ENCODE assay signal across 15 mouse cellular contexts in the genomic region with DNA sequence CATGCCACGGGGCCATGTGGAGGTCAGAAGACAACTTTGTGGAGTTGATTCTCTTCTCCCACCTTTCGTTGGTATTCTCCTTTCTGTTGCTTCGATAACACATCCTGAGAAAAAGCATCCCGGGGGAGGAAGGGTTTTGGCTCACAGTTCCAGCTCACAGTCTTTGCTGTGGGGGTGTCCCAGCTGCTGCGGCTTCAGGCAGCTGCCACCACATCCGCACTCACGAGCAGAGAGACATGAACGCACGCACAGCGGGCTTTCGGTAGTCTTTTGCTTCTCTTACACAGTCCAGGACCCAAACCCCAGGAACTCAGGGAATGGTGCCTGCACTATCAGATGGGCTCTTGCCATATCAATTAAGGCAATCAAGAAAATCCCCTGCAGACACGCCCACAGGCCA. TPM values are rescaled to one million over a fixed set of nuclear protein-coding genes. Genes with fewer than 3 reads are reported as not detected.
DNase-seq lines count a peak whose midpoint lies in the region; ATAC-seq and TF ChIP-seq lines count a peak whose summit lies in the region.
"Had no signal": no experiment of that assay in that cellular context is flagged by ENCODE, and none has a peak within 500 bp of the region (broad histone marks: within the 10 kb centered on the region; RNA-seq: fewer than 3 reads in every experiment).

No protein-coding gene starts in this region.

- peaks cover 23% of the 10 kb centered on the region for H3K4me1 ChIP-seq in stomach, embryonic 14.5 days (ENCODE audit: control insufficient read depth, insufficient read depth, low read length)
- H3K4me1 ChIP-seq in stomach, postnatal 0 days (replicated peaks; ENCODE audit: control insufficient read depth, insufficient read depth): peaks cover 3% of the 10 kb centered on the region; the same call in 1 of the 2 replicates
- H3K4me1 ChIP-seq in limb, embryonic 10.5 days: peaks cover 69% of the 10 kb centered on the region
- peaks cover 57% of the 10 kb centered on the region for H3K4me1 ChIP-seq in forebrain, embryonic 10.5 days
- peaks cover 51% of the 10 kb centered on the region for H3K4me1 ChIP-seq in liver, embryonic 11.5 days (replicated peaks; ENCODE audit: control insufficient read depth, insufficient read depth, low read length)

- no peak for TF ChIP-seq CTCF in stomach, postnatal 0 days (IDR thresholded peaks at IDR 0.05; ENCODE audit: low read depth)

- no peaks in the 10 kb centered on the region for H3K36me3 ChIP-seq in stomach, embryonic 14.5 days (ENCODE audit: control insufficient read depth, insufficient read depth, low read length)
- no peaks in the 10 kb centered on the region for H3K36me3 ChIP-seq in stomach, postnatal 0 days (ENCODE audit: control insufficient read depth, insufficient read depth, low read length)
- peaks cover 9% of the 10 kb centered on the region; the same call in 1 of the 2 replicates for H3K36me3 ChIP-seq in limb, embryonic 10.5 days
- H3K36me3 ChIP-seq in forebrain, embryonic 10.5 days (replicated peaks): peaks cover 8% of the 10 kb centered on the region
- H3K36me3 ChIP-seq in liver, embryonic 11.5 days (ENCODE audit: control insufficient read depth, insufficient read depth, low read length): no peaks in the 10 kb centered on the region
- H3K36me3 ChIP-seq: forebrain, embryonic 12.5 days; heart, embryonic 15.5 days; hindbrain, embryonic 12.5 days had no signal

- no peaks in the 10 kb centered on the region for H3K9me3 ChIP-seq in stomach, embryonic 14.5 days (ENCODE audit: control insufficient read depth, low read depth, low read length)
- no peaks in the 10 kb centered on the region for H3K9me3 ChIP-seq in stomach, postnatal 0 days (ENCODE audit: control insufficient read depth, low read length)
- no peaks in the 10 kb centered on the region for H3K9me3 ChIP-seq in limb, embryonic 10.5 days (replicated peaks)
- peaks cover 6% of the 10 kb centered on the region for H3K9me3 ChIP-seq in forebrain, embryonic 10.5 days
- H3K9me3 ChIP-seq in liver, embryonic 11.5 days (ENCODE audit: control insufficient read depth, low read length): no peaks in the 10 kb centered on the region
- H3K9me3 ChIP-seq: embryonic facial prominence, embryonic 13.5 days; forebrain, embryonic 12.5 days; heart, embryonic 15.5 days; hindbrain, embryonic 12.5 days; kidney, embryonic 15.5 days had no signal

- H3K4me3 ChIP-seq in stomach, embryonic 14.5 days (ENCODE audit: low read depth, low read length): no peak overlapping the region
- no peak overlapping the region for H3K4me3 ChIP-seq in stomach, postnatal 0 days (ENCODE audit: low read depth, low read length)
- no peak overlapping the region for H3K4me3 ChIP-seq in limb, embryonic 10.5 days
- no peak overlapping the region for H3K4me3 ChIP-seq in forebrain, embryonic 10.5 days
- H3K4me3 ChIP-seq in liver, embryonic 11.5 days (ENCODE audit: low read depth, low read length): no peak overlapping the region
- H3K4me3 ChIP-seq: embryonic facial prominence, embryonic 13.5 days; forebrain, embryonic 12.5 days; heart, embryonic 15.5 days; hindbrain, embryonic 12.5 days; kidney, embryonic 15.5 days had no signal

- WGBS in stomach, embryonic 14.5 days: 37% methylated on average over 12 of the region's 12 CpGs
- 52% methylated on average over 12 of the region's 12 CpGs for WGBS in stomach, postnatal 0 days
- WGBS in limb, embryonic 10.5 days: 78% methylated on average over 12 of the region's 12 CpGs
- 87% methylated on average over 12 of the region's 12 CpGs for WGBS in forebrain, embryonic 10.5 days
- 80% methylated on average over 12 of the region's 12 CpGs for WGBS in liver, embryonic 11.5 days

- no peak for ATAC-seq in stomach, embryonic 14.5 days (ENCODE audit: insufficient number of reproducible peaks, insufficient read depth, low FRiP score, low read depth)
- no peak for ATAC-seq in stomach, postnatal 0 days (ENCODE audit: low FRiP score, low TSS enrichment)
- ATAC-seq in liver, embryonic 11.5 days (replicated peaks; ENCODE audit: low FRiP score): no peak

- no peak for TF ChIP-seq EP300 in stomach, postnatal 0 days (optimal IDR thresholded peaks at IDR 0.05)

- DNase-seq in heart, postnatal 4 days: peak; percentile 30
- no peak for DNase-seq in heart, adult 8-10 months (ENCODE audit: low spot score)
- DNase-seq in stomach, postnatal 0 days (ENCODE audit: low spot score): no peak
- DNase-seq in limb, embryonic 10.5 days (ENCODE audit: low spot score): no peak
- peak; percentile 53 for DNase-seq in thymus, postnatal 25 days
- DNase-seq in forebrain, embryonic 10.5 days (ENCODE audit: extremely low spot score, low spot score): no peak
- no peak for DNase-seq in liver, embryonic 11.5 days (ENCODE audit: low spot score)
- DNase-seq: cerebellum, postnatal 36 days; lung, postnatal 36 days had no signal

- peak overlapping the region; percentile 27; the same call in 1 of the 2 replicates for H3K27ac ChIP-seq in stomach, embryonic 14.5 days (ENCODE audit: low read length)
- no peak overlapping the region for H3K27ac ChIP-seq in stomach, postnatal 0 days (replicated peaks)
- H3K27ac ChIP-seq in limb, embryonic 10.5 days: peak overlapping the region; percentile 12; the same call in 1 of the 2 replicates
- no peak overlapping the region for H3K27ac ChIP-seq in forebrain, embryonic 10.5 days
- H3K27ac ChIP-seq in liver, embryonic 11.5 days (ENCODE audit: low read depth, low read length): no peak overlapping the region
- H3K27ac ChIP-seq: forebrain, embryonic 12.5 days; heart, embryonic 15.5 days; hindbrain, embryonic 12.5 days; kidney, embryonic 15.5 days had no signal

- H3K9ac ChIP-seq in stomach, embryonic 14.5 days (replicated peaks; ENCODE audit: low read depth, low read length): no peak overlapping the region
- H3K9ac ChIP-seq in stomach, postnatal 0 days (ENCODE audit: low read length): no peak overlapping the region
- H3K9ac ChIP-seq in liver, embryonic 11.5 days (ENCODE audit: low read depth, low read length): no peak overlapping the region
- H3K9ac ChIP-seq: embryonic facial prominence, embryonic 13.5 days; forebrain, embryonic 12.5 days; heart, embryonic 15.5 days; hindbrain, embryonic 12.5 days; kidney, embryonic 15.5 days had no signal

- no peaks in the 10 kb centered on the region for H3K27me3 ChIP-seq in stomach, embryonic 14.5 days (ENCODE audit: control insufficient read depth, insufficient read depth, low read length)
- no peaks in the 10 kb centered on the region for H3K27me3 ChIP-seq in stomach, postnatal 0 days (ENCODE audit: control insufficient read depth, insufficient read depth, low read length)
- peaks cover 3% of the 10 kb centered on the region; the same call in 1 of the 2 replicates for H3K27me3 ChIP-seq in limb, embryonic 10.5 days (ENCODE audit: low read depth, poor library complexity, severe bottlenecking)
- H3K27me3 ChIP-seq in forebrain, embryonic 10.5 days (ENCODE audit: poor library complexity, severe bottlenecking): peaks cover 25% of the 10 kb centered on the region
- no peaks in the 10 kb centered on the region for H3K27me3 ChIP-seq in liver, embryonic 11.5 days (replicated peaks; ENCODE audit: control insufficient read depth, insufficient read depth, low read length)
- H3K27me3 ChIP-seq: embryonic facial prominence, embryonic 13.5 days; heart, embryonic 15.5 days; kidney, embryonic 15.5 days had no signal

- no peak overlapping the region for H3K4me2 ChIP-seq in stomach, embryonic 14.5 days (replicated peaks; ENCODE audit: low read depth, low read length)
- no peak overlapping the region for H3K4me2 ChIP-seq in stomach, postnatal 0 days (replicated peaks; ENCODE audit: low read depth)
- H3K4me2 ChIP-seq in liver, embryonic 11.5 days: no peak overlapping the region
- H3K4me2 ChIP-seq: embryonic facial prominence, embryonic 13.5 days; forebrain, embryonic 12.5 days; heart, embryonic 15.5 days; hindbrain, embryonic 12.5 days; kidney, embryonic 15.5 days had no signal

RNA-seq across cellular contexts. Expression of a gene that starts 37.9 kb away (rescaled TPM):
- total RNA-seq in heart, postnatal 4 days (2021): 1 to 10 TPM; 8.2 to 9.1 TPM
- total RNA-seq in heart, adult 8-10 months (2022): 1 to 10 TPM; 5.7 to 8.1 (median 6.9) TPM
- polyA plus RNA-seq in stomach, embryonic 14.5 days (2014; fragmentation: Nextera tagmentation; extraction: Ambion mirVana): 8.4 and 11.5 TPM in 2 replicates
- polyA plus RNA-seq in stomach, postnatal 0 days (2015; fragmentation: Nextera tagmentation; extraction: Ambion mirVana): 8.8 and 9.6 TPM in 2 replicates
- 20.3 and 22.3 TPM in 2 replicates for polyA plus RNA-seq in limb, embryonic 10.5 days (2016; fragmentation: Nextera tagmentation; extraction: Ambion mirVana)
- polyA plus RNA-seq in forebrain, embryonic 10.5 days (2016; fragmentation: Nextera tagmentation; extraction: Ambion mirVana): 18.3 and 18.6 TPM in 2 replicates
- 17.5 and 19.8 TPM in 2 replicates for polyA plus RNA-seq in liver, embryonic 11.5 days (2014; fragmentation: Nextera tagmentation; extraction: Ambion mirVana)

Comparison
In these comparisons a context has a peak if more than half of its experiments do, and no peak if none do; other contexts are left out.
1. DNase-seq: peak in heart, postnatal 4 days (single experiment) and thymus, postnatal 25 days (single experiment); none in heart, adult 8-10 months (single experiment), stomach, postnatal 0 days (single experiment), limb, embryonic 10.5 days (single experiment), forebrain, embryonic 10.5 days (single experiment) and liver, embryonic 11.5 days (single experiment).
2. H3K27ac ChIP-seq: peak in stomach, embryonic 14.5 days (single experiment) and limb, embryonic 10.5 days (single experiment); none in stomach, postnatal 0 days (single experiment), forebrain, embryonic 10.5 days (single experiment) and liver, embryonic 11.5 days (single experiment).